Mouse (Mus musculus) large intestine, adult 2 months (tissue): ENCODE data around the gene Ankef1. TPM values are rescaled to one million over a fixed set of nuclear protein-coding genes. Genes with fewer than 3 reads are reported as not detected.

Experiments
- DNase-seq: peaks from one replicate; pipeline ENCODE4 v3.0.0-alpha.2; 2012; ENCODE audit warnings: low read depth, low spot score
- WGBS: fragments of 180-500 bp; shearing (Covaris S2); methylation state at CpG from one replicate; pipeline ENCODE4 v1.1.7; 2018; 5-methylcytosine and 5-hydroxymethylcytosine counted together
- polyA plus RNA-seq: library from polyadenylated mRNA; depleted of rRNA; stranded (reverse); fragments of >200 nt; gene quantifications from 2 replicates; pipeline ENCODE4 v1.2.3, GENCODE M21; 2012; rRNA removed

The Ankef1 gene
- polyA plus RNA-seq, 1 experiment, result 0.14 TPM

GRCm38 (mm10) chr2:136588811-136589210 lies 87.1 kb downstream of the Ankef1 start:
- 40% methylated on average over 2 of the region's 2 CpGs for WGBS
- DNase-seq, result no peak

- WGBS, result 32% methylated on average over 3 of the region's 3 CpGs
- DNase-seq, result no peak
Observed at GRCm38 (mm10) chr2:136596451-136596850, 94.7 kb downstream of the Ankef1 start.

- DNase-seq, result no peak
- 85% methylated on average over 6 of the region's 6 CpGs for WGBS
Observed at GRCm38 (mm10) chr2:136598743-136599142, 97.0 kb downstream of the Ankef1 start.

GRCm38 (mm10) chr2:136600651-136601170 lies 99.0 kb downstream of the Ankef1 start:
- WGBS, result 82% methylated on average over 5 of the region's 5 CpGs
- DNase-seq, result no peak

- DNase-seq, result no peak
- 71% methylated on average over 4 of the region's 4 CpGs for WGBS
Observed at GRCm38 (mm10) chr2:136601206-136601605, 99.5 kb downstream of the Ankef1 start.

Other genes with a start within 250 kb of the Ankef1 start
- gene Pak7, start 113.9 kb upstream of the Ankef1 start, polyA plus RNA-seq, result not detected in 2 replicates
- gene Snap25, start 211.5 kb downstream of the Ankef1 start, polyA plus RNA-seq, result 3.0 and 3.1 TPM in 2 replicates